Mouse (Mus musculus): ENCODE measurements at regions not wholly inside any gene's neighbourhood (a gene's known extent, or its start where the extent isn't known, plus 50 kb on each side); places are given as distances from the start of the nearest gene placed in this dataset.

DNA sequence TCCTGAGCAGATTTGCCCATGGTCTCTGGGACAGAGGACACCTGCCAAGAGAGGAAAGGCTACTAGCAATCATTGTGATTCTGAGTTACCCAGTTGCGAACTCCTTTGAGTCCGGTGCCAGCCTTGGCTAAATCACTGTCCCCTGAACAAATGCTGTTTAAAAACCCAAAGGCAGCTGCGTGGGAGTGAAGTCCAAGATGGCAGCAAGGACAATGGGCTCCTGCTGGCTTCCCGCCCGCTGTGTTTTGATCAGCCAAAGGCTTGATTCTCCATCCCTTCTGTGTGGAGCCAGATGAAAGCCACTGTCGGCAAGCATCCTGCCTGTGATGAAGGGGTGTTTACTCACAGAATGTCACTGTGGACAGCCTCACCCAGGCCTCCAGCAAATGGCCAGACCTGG is 111.4 kb downstream of the E030025P04Rik start:
- no peak overlapping the region for H3K4me3 ChIP-seq
- peak; percentile 30 to 57 for DNase-seq (ENCODE audit: low spot score in 2 of 2)
- no peak overlapping the region for H3K27ac ChIP-seq
- TF ChIP-seq CTCF (conservative IDR thresholded peaks at IDR 0.05): no peak

DNA sequence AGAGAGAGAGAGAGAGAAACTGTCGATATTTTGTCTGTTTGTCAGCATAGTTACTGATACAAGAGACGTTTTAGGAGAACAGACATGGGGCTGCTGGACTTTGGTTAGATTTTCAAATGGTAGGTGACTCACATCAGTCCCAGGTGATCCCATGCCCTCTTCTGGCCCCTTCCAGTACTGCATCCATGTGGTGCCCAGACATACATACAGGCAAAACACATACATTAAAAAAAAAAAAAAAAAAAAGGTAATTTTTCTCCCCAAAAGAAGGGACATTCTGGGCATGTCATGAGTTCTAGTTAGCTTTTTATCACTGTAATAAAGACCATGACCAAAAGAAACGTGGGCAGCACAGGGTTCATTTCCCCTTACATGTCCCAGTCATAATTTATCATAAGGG is 110.3 kb downstream of the Axin2 start:
- H3K27ac ChIP-seq: no peak overlapping the region
- H3K4me3 ChIP-seq: no peak overlapping the region
- TF ChIP-seq CTCF (conservative IDR thresholded peaks at IDR 0.05): peak; percentile 76
- DNase-seq (ENCODE audit: low spot score in 2 of 2): peak; percentile 14 to 67

DNA sequence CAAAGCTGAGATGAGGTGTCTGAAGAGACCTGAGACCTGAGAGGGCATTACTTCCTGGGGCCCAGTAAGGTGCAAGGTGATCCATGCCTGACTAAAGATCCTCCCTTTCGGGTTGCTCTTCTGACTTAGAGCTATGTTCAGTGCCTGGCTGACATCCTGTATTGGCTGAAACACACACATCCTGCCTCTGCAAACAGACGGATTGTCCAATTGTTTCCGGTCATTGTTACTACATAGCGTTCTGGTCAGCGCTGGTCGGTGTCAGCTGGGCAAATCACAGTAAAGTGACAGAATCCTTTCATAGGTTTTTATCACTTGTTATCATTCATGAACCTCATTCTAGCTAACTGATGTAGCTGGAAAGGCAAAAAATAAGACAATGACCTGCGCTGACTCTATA is 109.7 kb downstream of the Axin2 start:
- H3K4me3 ChIP-seq: no peak overlapping the region
- H3K27ac ChIP-seq: no peak overlapping the region
- no peak for DNase-seq (ENCODE audit: low spot score in 2 of 2)
- TF ChIP-seq CTCF (conservative IDR thresholded peaks at IDR 0.05): no peak

DNA sequence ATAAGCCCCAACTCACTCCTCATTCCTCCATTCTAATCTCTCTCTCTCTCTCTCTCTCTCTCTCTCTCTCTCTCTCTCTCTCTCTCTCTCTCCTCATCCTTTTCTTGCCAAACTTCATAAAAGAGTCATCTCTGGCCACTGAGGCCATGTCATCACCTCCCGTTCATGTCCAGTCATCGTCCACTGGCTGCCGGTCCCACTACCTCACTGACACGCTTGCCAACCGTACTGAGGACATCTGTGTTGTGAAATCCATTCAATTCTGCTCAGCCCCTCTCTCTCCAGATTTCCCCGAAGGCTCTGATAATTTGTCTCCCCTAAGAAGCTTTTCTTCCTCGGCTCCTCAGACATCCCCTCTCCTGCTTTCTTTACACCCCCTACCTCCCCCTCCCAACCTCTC is 94.7 kb downstream of the Axin2 start:
- H3K4me3 ChIP-seq: no peak overlapping the region
- no peak overlapping the region for H3K27ac ChIP-seq
- DNase-seq (ENCODE audit: low spot score in 2 of 2): no peak
- no peak for TF ChIP-seq CTCF (conservative IDR thresholded peaks at IDR 0.05)

DNA sequence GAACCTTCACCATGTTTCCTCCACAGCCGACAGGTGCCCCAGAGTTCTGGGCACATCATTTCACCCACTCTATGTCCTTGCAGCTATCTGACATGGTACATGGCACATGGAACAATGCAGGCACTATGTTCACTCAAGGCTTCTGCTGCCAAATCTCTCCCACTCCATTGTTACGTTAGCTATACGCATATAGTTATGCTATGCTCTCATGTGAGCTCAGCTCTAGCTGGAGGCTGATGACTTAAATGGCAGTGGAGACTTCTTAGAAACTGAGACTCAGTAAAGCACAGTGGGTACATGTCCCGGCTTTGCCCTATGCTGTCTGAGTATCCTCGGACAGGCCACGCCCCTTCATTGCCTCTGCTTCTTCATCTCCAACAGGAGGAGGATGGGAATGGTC is 91.0 kb downstream of the Axin2 start:
- no peak overlapping the region for H3K27ac ChIP-seq
- no peak for DNase-seq (ENCODE audit: low spot score in 2 of 2)
- no peak overlapping the region for H3K4me3 ChIP-seq
- no peak for TF ChIP-seq CTCF (conservative IDR thresholded peaks at IDR 0.05)

DNA sequence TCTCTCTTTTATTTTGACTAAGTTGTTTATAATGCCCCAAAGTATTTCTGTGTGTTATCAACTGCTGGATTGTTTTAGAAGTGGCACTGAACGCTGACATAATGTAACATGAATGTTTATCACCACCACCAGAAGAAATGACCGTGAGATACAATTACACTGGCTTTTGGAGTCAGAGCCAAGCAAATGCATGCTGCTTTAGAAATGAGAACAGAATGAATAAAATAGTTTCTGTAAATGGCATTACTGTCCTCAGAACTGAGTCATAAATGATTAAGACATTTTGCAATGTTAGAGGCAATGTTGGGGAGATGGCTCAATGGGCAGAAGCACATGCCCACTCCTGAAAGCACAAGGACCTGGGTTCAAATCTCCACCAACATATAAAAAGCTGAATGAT is 88.7 kb downstream of the Axin2 start:
- TF ChIP-seq CTCF (conservative IDR thresholded peaks at IDR 0.05): no peak
- Histone ChIP-seq H3K27ac (no peak overlapping the region), H3K4me3 (no peak overlapping the region)
- DNase-seq (ENCODE audit: low spot score in 2 of 2): no peak

DNA sequence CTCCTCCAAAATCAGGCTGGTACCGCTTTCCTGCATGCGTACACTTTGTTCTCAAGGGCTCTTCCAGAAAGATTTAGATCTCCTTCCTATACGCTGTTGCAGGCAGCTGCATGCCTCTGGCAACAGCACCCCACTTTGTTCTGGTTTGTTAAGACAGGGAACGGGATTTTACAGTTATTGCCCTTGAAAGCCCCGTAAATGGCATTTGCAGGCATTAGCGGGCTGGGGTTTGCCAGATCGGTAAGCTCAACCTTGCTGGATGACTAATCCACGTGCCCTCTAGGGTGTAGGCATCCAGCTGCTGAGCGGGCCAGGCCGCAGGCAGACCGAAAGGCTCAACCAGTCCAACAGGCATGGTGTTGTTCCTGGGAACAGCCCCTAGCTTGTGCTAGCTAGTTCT is 85.5 kb downstream of the Axin2 start:
- Histone ChIP-seq H3K4me3 (no peak overlapping the region), H3K27ac (no peak overlapping the region)
- no peak for TF ChIP-seq CTCF (conservative IDR thresholded peaks at IDR 0.05)
- DNase-seq (ENCODE audit: low spot score in 2 of 2): no peak

Measured in layer of hippocampus, adult 2 months (tissue).